ENCODE assay signal across 9 mouse cellular contexts in genomic region chr1:167942037-167942470, GRCm38 (mm10).
DNase-seq lines count a peak whose midpoint lies in the region; ATAC-seq and TF ChIP-seq lines count a peak whose summit lies in the region.
"Had no signal": no experiment of that assay in that cellular context is flagged by ENCODE, and none has a peak within 500 bp of the region (broad histone marks: within the 10 kb centered on the region; RNA-seq: fewer than 3 reads in every experiment).

No protein-coding gene starts in this region.

- no peaks in the 10 kb centered on the region for H3K9me3 ChIP-seq in kidney, embryonic 14.5 days (ENCODE audit: control insufficient read depth, low read length)
- H3K9me3 ChIP-seq in lung, postnatal 0 days (ENCODE audit: low read length): no peaks in the 10 kb centered on the region
- H3K9me3 ChIP-seq: embryonic facial prominence, embryonic 15.5 days had no signal

- H3K4me2 ChIP-seq in kidney, embryonic 14.5 days (replicated peaks; ENCODE audit: low read depth, low read length): no peak overlapping the region
- H3K4me2 ChIP-seq in lung, postnatal 0 days (replicated peaks; ENCODE audit: low read depth, low read length): peak overlapping the region; percentile 28; the same call in 1 of the 2 replicates
- H3K4me2 ChIP-seq: embryonic facial prominence, embryonic 15.5 days had no signal

- TF ChIP-seq POLR2A in kidney, adult 2 months (IDR thresholded peaks at IDR 0.05; ENCODE audit: low read depth, low read length): no peak

- 43% methylated on average over 8 of the region's 8 CpGs for WGBS in kidney, adult 2 months
- WGBS in kidney, embryonic 14.5 days: 46% methylated on average over 8 of the region's 8 CpGs
- 44% methylated on average over 8 of the region's 8 CpGs for WGBS in lung, postnatal 0 days

- TF ChIP-seq EP300 in lung, postnatal 0 days (IDR thresholded peaks at IDR 0.05): no peak

- ATAC-seq in kidney, embryonic 14.5 days (ENCODE audit: low FRiP score, low TSS enrichment): no peak
- peak; percentile 50 for ATAC-seq in lung, postnatal 0 days

- H3K4me1 ChIP-seq in kidney, adult 2 months (ENCODE audit: control insufficient read depth, insufficient read depth, low read length): no peaks in the 10 kb centered on the region
- H3K4me1 ChIP-seq in kidney, embryonic 14.5 days (ENCODE audit: control insufficient read depth, insufficient read depth, low read length): no peaks in the 10 kb centered on the region
- H3K4me1 ChIP-seq in lung, postnatal 0 days (ENCODE audit: insufficient read depth, low read depth, low read length): no peaks in the 10 kb centered on the region
- H3K4me1 ChIP-seq: embryonic facial prominence, embryonic 15.5 days had no signal

- peak; percentile 33 for DNase-seq in kidney, adult 2 months
- peak; percentile 50 for DNase-seq in MN1 (ENCODE audit: low spot score)
- DNase-seq in c-Kit-positive CD71-negative TER-119-negative erythroid progenitor cells, embryonic 14.5 days (ENCODE audit: low read depth): peak; percentile 7
- DNase-seq in lung, postnatal 0 days (ENCODE audit: low spot score): peak; percentile 77
- no peak for DNase-seq in natural killer cell, adult 2 months (ENCODE audit: low spot score in 2 of 2)
- no peak for DNase-seq in gastrocnemius, postnatal 10 days
- no peak for DNase-seq in ovary, adult 18-20 months (ENCODE audit: low spot score)

- no peaks in the 10 kb centered on the region for H3K27me3 ChIP-seq in kidney, adult 2 months (replicated peaks; ENCODE audit: control insufficient read depth, insufficient read depth, low read length)
- H3K27me3 ChIP-seq in kidney, embryonic 14.5 days (ENCODE audit: control insufficient read depth, insufficient read depth, low read length): no peaks in the 10 kb centered on the region
- no peaks in the 10 kb centered on the region for H3K27me3 ChIP-seq in lung, postnatal 0 days (replicated peaks; ENCODE audit: insufficient read depth, low read length)
- H3K27me3 ChIP-seq: embryonic facial prominence, embryonic 15.5 days had no signal

- no peaks in the 10 kb centered on the region for H3K36me3 ChIP-seq in kidney, adult 2 months (ENCODE audit: control insufficient read depth, insufficient read depth, low read length)
- H3K36me3 ChIP-seq in kidney, embryonic 14.5 days (ENCODE audit: control insufficient read depth, insufficient read depth, low read length): no peaks in the 10 kb centered on the region
- H3K36me3 ChIP-seq in lung, postnatal 0 days (ENCODE audit: insufficient read depth, low read length): no peaks in the 10 kb centered on the region
- H3K36me3 ChIP-seq: embryonic facial prominence, embryonic 15.5 days had no signal

- no peak overlapping the region for H3K9ac ChIP-seq in kidney, embryonic 14.5 days (ENCODE audit: low read depth, low read length)
- no peak overlapping the region for H3K9ac ChIP-seq in lung, postnatal 0 days (replicated peaks; ENCODE audit: low read depth)
- H3K9ac ChIP-seq: embryonic facial prominence, embryonic 15.5 days had no signal

- H3K4me3 ChIP-seq in kidney, adult 2 months (ENCODE audit: insufficient read depth, low read depth, low read length): no peak overlapping the region
- no peak overlapping the region for H3K4me3 ChIP-seq in kidney, embryonic 14.5 days (ENCODE audit: low read length)
- H3K4me3 ChIP-seq in lung, postnatal 0 days (ENCODE audit: low read depth, low read length): no peak overlapping the region
- H3K4me3 ChIP-seq: embryonic facial prominence, embryonic 15.5 days had no signal

- TF ChIP-seq CTCF in kidney, adult 2 months (conservative IDR thresholded peaks at IDR 0.05; ENCODE audit: insufficient read depth, insufficient read length, low read depth, low read length): 0 out of 2 replicates have a peak, but pooled peaks have one; percentile 16
- TF ChIP-seq CTCF in lung, postnatal 0 days (IDR thresholded peaks at IDR 0.05): peak; percentile 83

- no peak overlapping the region for H3K27ac ChIP-seq in kidney, adult 2 months (ENCODE audit: insufficient read depth, low read depth, low read length)
- no peak overlapping the region for H3K27ac ChIP-seq in kidney, embryonic 14.5 days (ENCODE audit: low read depth, low read length)
- H3K27ac ChIP-seq in lung, postnatal 0 days (ENCODE audit: low read length): no peak overlapping the region
- H3K27ac ChIP-seq: embryonic facial prominence, embryonic 15.5 days had no signal

Comparison
In these comparisons a context has a peak if more than half of its experiments do, and no peak if none do; other contexts are left out.
1. DNase-seq: peak in kidney, adult 2 months (single experiment), MN1 (single experiment), c-Kit-positive CD71-negative TER-119-negative erythroid progenitor cells, embryonic 14.5 days (single experiment) and lung, postnatal 0 days (single experiment); none in natural killer cell, adult 2 months (0 of 2), gastrocnemius, postnatal 10 days (single experiment) and ovary, adult 18-20 months (single experiment).